Mouse (Mus musculus) ES-E14 (cell line): ENCODE results near the gene Ggt1.

Experiments
- HCFC1 ChIP-seq: IDR thresholded peaks from 2 replicates; pipeline ENCODE4 v1.6.1; 2012; ENCODE audit warnings: low read length, inconsistent platforms, borderline replicate concordance; ENCODE audit not compliant: insufficient read depth
- ZNF384 ChIP-seq: IDR thresholded peaks from 2 replicates; pipeline ENCODE4 v1.6.1; 2012; ENCODE audit warnings: low read depth, low read length, inconsistent platforms

GRCm38 (mm10) chr10:75534934-75535333 lies 26.5 kb upstream of the Ggt1 start:
- TF ChIP-seq HCFC1 = no peak
- TF ChIP-seq ZNF384 = no peak
